Mouse (Mus musculus) retina, embryonic 14.5 days (tissue): ENCODE results near the gene Rapgef4.

Experiments
- DNase-seq: peaks from one replicate; pipeline ENCODE4 v3.0.0-alpha.2; 2015; ENCODE audit warnings: low spot score

Gene Rapgef4

DNA sequence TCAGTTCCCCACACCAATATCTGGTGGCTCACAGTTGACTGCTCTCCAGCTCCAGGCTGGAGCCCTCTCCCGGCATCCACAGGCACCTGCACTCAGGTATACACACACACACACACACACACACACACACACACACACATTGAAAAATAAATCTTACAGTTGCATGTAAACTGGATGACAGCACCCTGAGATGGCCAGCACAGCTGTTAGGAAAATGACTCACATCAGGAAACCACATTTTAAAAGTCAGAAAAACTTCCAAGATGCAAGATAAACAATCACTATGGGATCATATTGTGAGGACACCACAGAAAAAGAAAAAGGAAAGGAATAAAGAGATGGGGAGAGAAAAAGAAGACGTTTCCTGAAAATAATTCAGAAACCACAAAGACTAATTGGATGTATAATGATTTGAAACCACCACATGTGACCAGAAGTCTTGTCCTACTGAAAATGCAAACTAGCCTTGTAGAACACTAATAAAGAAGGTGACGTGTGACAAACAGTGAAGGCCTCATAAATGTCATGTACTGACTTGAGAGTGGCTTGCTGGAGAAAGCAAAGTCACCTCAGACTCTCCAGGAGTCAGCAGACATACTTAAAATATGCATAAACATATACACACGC is 297.3 kb downstream of the Rapgef4 start:
- DNase-seq, result no peak

DNA sequence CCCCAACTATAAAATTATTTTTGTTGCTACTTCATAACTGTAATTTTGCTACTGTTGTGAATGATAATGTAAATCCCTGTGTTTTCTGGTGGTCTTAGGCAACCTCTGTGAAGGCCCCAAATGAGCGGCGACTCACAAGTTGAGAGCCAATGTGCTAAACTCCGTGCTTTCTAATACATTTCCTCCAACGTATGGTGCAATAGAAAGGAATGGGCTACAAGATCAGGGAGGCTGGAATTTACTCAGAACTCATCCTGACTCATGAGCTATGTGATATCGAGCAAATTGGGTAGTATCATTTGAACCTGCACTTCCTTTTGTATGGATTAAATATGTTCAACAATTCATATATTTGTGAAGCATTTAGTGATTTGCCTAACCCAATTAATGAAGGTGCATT is 299.5 kb downstream of the Rapgef4 start:
- no peak for DNase-seq

DNA sequence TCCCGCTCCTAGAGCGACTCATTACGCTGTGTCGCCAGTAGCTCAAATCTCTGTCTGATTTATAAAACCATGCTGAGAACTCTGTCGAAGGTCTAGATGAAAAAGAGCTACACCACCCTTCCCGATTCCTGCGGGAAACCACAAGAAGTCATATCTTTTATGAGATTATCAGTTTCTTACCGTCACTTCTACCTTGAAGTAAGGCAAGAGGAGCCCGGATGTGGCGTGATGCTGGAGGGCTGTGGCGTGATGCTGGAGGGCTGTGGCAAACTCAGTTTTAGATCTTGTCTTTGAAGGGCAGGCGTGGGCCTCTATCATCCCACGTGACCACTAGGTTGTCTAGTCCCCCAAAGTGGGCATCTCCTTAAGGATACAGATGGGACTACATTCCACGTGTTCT is 300.9 kb downstream of the Rapgef4 start:
- no peak for DNase-seq

DNA sequence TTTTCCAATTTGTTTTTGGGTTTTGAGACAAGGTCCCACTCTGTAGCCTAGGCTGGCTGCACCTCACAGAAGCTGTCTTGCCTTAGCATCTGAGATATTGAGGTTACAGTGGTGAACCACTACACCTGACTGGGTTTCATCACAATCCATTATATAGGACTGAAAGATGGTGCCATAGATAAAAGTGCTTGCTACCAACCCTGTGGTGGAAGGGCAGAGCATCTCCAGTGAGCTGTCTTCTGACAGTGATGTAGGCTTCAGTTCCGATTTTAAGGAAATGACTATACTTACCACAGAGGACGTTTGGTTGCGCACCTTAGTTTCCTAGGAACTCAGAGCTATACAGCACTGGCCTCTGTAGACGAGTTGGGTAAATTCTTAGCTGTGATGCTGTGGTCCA is 301.7 kb downstream of the Rapgef4 start:
- no peak for DNase-seq

DNA sequence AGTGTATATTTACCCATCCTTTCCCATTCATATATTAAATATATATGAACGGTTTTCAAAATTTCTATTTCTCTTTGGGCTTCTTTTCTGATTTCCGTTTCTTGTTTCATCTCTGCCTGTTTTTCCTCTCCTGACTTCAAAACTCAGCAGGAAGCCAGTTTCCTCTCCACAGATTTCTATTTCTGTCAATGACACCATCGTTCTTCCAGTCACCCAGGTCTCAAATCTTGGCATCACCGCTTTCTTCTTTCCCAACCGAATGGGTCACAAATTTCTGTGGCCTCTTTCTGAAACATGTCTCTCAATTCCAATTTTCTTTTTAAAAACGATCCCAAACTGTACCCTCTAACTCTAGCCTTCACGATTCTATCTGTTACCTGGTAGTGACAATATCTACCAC is 303.6 kb downstream of the Rapgef4 start:
- no peak for DNase-seq

DNA sequence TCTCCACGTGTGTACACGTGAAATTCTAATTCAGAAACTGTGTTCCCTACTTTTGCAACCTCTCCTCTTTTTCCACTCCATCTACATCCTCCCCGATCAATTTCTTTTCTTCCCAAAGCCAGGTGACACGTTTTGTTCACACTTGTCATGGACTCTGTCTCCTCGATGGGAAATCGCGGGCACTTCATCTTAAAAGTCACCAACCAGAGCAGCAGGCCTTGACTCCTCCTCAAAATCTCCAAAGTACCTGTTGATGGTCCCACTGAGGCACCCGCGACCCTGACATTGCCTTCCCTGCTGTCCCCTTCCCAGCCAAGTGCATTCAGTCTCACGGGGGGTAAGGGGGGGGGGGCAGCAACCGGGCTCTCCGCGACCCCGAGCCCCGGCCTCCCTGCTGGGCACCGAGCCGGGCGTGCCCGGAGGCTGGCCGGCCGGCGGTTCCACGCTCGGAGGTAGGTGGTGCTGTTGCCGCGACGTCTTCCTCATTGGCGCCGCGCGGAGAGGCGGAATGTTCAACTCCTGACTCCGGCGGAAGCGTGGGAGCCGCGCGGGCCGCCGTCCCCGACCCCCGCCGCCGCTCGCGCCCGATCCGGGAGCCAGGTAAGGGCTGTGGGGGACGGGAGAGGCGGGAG is 304.3 kb downstream of the Rapgef4 start, which contains the start of gene Map3k20:
Gene Map3k20, plus strand, starts transcription at position 382 of the 632 bp plus-strand sequence.
- DNase-seq, result peak; percentile 77

DNA sequence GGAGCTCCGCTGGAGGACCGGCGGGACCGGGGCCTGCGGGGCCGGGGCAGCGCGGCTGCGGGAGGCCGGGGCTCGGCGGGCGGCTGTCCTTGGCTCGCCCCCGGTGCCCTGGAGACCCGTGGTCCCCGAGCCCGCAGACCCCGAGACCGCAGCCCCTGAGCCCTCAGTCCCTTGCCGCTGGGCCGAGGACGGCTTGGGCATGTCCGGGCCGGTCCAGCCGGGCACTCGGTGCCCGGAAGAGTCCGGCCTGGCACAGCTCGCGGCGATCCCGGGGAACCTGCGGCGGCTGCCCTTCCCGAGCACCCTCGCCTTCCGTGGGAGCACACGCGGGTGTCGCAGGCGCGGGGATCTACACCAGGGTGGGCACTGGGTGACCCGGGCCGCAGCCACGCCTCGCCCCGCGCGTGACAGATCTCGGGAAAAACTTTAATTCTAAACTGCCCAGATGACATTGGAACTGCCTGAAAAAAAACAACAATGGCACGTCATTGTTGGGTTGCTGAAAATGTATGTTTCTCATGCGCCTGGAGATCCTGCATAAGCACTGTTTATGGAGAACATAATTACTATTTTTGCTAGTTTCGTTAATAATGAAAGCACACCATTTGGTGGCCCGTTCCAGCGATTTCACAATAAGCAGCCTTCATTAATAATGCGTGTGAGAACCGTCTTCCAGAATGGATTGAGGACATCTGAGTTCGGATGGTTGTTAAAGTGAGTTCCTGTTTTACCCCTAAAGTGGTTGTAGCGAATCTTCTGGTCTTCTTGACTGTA is 305.0 kb downstream of the Rapgef4 start:
- peak; percentile 50 for DNase-seq

DNA sequence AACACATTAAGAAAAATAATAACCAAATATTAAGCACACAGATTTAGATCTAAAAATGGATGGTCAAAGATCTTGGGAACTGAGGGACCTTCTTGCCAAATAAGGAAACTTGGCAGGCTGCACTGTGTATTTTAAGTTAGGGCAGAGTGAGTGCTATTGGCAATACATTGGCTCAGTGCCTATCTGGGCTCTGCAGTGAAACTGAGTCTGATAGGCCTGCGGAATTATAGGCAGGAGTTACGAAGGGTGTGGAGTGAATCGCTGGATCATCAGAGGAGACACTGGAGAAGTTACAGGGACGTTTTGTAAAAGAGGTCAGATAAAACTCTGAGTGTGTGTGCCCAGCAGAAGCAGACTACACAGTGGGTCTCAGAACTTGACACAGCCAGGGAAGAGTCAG is 306.1 kb downstream of the Rapgef4 start:
- DNase-seq, result no peak

DNA sequence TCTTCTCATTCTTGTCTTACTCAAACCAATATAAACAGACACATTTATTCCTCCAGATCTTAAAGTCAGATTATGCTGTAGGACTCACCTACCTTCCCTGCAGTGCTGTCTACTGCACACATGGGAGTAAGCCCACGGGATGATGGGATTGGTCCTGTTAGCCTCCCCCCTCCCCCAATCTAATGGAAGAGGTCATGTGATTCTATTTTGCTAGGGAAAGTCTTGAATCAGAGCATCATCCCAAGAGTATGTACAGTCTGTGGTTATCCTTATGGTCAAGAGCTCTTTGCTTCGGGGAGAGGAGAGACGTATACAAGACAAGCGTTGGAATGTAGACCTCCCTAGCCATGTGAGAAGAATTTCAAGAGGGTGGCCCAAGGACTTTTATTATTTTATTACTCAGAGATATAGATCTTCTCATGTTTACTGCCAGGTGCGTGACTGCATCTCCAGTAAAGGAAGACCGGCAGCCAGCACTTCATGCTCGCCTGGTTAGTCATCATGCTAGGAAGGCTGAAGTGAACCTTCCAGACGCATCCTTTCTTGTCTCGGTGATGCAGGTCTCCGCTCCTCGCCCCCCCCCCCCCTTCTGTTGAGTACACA is 308.0 kb downstream of the Rapgef4 start:
- DNase-seq, result no peak

DNA sequence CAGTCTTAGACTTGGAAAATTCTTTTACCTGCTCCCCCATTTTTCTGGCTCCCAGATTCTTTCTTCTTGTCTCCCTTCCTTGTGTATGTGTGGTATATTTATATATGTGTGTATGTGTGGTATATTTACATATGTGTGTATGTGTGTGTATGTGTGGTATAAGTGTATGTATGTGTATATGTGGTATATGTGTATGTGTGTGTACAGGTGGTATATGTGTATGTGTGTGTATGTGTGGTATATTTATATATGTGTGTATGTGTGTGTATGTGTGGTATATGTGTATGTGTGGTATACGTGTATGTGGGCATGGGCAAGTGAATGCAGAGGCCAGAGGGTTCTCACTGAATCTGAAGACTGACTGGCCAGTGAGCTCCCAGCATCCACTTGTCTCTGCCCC is 310.1 kb downstream of the Rapgef4 start:
- DNase-seq, result no peak

DNA sequence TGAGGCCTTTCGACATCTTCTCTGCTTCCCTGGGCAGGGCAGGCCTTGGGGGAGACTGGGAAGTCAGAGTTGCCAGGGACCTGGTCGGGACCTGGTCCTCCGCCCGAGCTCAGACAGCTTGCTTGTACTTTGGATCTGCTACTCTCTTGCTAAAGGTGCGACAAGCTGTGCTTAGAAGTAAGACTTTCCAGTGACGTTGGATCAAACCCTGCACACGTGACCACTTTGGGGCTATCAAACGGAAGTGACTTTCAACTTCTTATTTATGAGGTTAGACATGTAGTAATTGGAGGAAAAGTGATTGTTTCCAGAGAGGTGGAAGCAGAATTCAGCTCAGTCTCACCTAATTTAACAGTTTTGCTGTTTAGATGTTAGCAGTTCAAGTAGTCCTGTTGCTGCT is 311.5 kb downstream of the Rapgef4 start:
- DNase-seq, result no peak

DNA sequence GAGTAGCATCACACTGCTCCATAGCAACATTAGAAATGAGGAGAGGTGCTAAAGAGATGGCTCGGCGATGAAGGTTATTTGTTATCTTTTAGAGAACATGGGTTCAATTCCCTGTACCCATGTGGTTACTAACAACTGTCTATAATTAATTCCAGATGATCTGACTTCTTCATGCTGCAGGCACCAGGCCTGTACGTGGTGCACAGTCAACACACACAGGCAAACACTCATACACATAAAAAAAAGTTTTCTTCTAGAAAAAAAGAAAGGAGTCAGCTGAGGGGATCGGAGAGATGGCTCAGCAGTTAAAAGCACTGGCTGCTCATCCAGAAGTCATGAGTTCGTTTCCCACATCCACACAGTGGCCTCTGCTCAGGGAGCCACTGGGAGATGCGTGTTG is 314.0 kb downstream of the Rapgef4 start:
- no peak for DNase-seq

DNA sequence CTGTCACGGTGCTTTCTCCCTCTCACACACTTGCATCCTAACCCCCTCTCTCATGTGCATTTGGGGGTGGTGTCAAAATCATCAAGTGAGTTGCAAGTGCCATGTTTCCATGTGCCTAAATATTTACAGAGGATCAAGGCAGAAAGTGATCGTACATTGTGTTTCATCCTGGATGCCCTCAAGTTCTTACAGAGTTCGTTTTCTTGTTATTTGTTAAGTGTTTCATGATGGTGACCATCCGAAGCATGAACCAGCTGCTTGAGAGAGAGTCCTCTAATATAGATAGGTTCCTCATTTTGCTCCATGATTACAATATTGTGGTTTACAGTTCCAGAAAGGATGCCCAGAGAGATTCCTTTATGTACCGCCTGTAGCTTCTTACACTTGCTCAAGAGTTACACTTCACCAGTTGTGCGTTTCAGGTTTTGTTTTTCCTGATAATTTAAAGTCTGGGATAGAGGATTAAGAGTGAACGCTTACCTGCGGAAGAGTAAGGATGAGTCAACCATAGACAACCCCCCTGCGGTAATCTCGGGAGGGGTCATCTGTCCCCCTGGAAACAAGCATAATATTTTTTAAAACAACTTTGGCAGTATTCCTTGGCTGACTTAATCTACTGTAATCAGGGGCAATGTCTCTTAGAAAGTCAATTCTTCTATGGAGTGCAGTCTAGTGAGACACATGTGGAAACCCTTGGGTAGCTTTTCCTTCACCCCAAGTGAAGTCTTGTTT is 316.1 kb downstream of the Rapgef4 start:
- no peak for DNase-seq

DNA sequence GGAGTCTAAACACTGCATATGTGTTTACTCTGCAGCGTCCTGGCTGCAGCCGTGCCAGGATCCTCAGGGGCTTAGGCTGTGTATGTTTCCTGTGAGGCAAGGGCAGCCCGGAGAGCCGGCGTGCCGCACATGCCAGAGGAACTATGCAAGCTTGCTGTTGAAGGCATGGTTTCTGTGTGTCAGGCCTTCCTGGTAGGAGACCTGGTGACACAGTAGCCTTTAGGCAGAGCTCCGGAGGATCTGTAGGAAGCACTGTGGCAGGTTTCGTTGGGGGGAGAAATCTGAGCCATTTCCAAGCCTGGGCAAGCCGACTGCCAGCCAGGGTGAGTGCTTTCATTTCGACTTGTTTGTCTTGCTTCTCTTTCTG is 316.7 kb downstream of the Rapgef4 start:
- DNase-seq, result no peak

DNA sequence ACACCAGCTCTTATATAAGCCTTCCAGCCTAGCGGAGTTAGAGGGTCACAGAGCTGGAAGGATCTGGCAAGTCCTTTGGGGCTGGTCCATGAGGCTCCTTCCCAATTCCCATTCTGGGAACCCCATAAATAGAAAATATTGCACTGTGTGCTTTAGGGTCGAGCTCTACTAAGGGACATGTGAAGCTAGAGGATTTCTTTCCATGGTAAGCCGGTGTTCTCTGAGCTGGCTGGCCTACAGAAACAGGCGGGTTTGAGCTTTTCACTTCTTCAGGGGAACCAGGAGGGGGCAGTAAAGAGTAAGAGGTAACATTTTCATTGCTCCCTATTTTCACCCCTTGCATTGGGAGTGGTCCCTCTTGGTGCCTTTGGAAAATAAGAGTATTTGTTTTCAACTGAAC is 317.4 kb downstream of the Rapgef4 start:
- peak; percentile 78 for DNase-seq

DNA sequence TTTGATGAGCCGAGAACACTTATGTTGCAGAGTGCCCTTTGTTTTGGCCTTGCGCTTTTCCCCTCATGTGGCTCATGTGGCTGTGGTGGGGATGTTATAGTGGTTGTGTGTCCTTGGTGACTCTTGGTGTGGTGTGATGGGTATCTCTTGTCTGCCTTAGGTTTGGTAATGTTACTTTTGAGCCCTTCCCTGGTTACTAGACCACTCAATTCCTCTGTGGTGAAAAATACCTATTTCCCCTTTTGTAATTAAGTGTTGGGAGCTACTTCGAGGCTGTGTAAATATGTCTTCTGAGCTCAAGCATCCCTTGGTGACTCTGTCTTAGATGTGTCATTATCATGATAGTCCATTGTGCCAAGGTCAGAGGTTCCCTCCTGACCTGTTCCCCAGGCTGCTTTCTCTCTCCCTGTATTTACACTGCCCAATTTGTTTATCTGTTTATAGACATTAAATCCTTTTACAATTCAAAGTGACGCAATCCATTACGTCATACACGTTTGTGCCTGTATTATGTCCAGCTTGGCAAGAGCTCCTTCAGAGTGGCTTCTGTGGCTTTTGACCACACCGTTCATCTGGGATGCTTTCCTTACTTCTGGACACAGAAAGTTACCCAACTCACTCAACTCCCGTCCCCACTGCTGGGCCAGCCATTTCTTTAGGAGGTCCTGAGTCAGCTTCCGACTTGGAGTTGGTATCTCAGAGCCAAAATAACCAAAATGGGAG is 320.3 kb downstream of the Rapgef4 start:
- DNase-seq, result no peak

DNA sequence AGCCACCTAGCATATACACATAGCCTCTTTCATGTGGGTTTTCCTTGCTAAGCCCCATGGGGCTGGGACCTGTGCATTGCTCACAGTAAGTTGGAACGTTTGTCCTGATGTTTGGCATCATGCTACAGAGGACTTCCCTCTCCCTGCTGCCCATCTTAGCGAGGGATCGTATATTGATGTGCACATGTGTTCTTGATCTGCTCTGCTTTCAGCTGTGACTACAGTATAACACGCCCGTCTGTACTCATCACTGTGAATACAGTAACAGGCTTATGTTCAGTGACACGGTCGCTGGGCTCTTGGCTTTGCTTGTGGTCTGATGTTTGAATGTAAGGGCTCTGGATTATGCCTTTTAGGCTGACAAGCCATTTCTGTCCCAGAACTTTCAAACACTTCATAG is 324.7 kb downstream of the Rapgef4 start:
- no peak for DNase-seq
